Mouse (Mus musculus): ENCODE measurements around the gene Mindy2. TPM values are rescaled to one million over a fixed set of nuclear protein-coding genes. Genes with fewer than 3 reads are reported as not detected.

Mindy2 gene
- polyA plus RNA-seq, 1 experiment from 2014 or later: 19.0 TPM

DNA sequence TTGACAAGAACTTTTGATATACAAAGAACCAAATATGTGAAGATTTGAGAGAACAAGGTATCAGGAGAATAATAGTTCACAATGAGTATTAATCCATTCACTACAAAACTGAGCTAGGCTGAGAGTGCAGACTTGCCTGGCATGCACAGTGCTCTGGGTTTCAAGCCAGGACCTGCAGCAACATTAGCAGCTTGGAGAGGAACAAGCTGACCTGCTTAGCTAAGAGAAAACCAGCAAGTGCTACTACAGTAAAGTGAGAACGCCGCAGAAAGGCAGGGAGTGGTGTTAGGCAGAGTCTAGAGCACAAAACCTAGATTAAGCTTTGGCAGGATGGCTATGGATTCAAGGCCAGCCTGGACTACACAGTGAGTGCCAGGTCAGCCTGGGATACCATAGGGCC, 27.3 kb downstream of the Mindy2 start:
- H3K9me3 ChIP-seq: no peaks in the 10 kb centered on the region
- peaks cover 6% of the 10 kb centered on the region for H3K36me3 ChIP-seq
- no peak overlapping the region for H3K9ac ChIP-seq (replicated peaks)
- H3K4me2 ChIP-seq (replicated peaks): no peak overlapping the region
- 91% methylated on average over 2 of the region's 2 CpGs for WGBS
- no peak for ATAC-seq
- no peaks in the 10 kb centered on the region for H3K27me3 ChIP-seq
- no peak overlapping the region for H3K27ac ChIP-seq
- H3K4me3 ChIP-seq (replicated peaks): no peak overlapping the region
- H3K4me1 ChIP-seq (replicated peaks): no peaks in the 10 kb centered on the region

DNA sequence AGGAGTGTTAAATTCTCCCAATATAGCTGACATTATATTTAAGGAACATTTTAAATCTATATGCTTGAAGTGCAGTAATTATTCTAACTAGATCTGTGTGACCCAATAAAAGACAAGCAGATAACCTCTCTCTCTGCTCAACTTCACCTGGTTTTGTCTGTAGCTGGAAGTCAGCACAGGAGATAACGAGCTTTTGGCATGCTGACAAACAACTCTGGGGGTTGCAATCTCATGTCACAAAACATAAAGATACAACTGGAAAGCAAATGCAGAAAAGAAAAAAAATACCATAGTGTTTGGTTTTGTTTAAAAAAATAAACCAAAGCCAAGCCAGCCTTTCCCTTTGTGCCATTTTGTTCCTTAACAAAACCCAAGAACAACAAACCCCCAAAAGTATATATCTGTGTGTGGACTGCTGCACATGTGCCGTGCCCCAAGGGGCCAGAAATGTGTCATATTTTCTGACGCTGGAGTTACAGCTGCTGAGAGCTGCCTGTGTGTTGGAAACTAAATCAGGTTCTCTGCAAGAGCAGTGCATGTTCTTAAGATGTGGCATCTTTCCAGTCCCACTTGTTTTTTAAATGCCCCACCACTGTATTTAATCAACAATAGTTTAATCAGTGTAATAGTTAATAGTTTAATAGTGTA, 45.8 kb downstream of the Mindy2 start:
- Histone ChIP-seq H3K27me3 (no peaks in the 10 kb centered on the region), H3K9me3 (no peaks in the 10 kb centered on the region), H3K27ac (no peak overlapping the region), H3K9ac (replicated peaks) (no peak overlapping the region), H3K36me3 (peaks cover 27% of the 10 kb centered on the region), H3K4me3 (replicated peaks) (no peak overlapping the region), H3K4me1 (replicated peaks) (no peaks in the 10 kb centered on the region), H3K4me2 (replicated peaks) (no peak overlapping the region)
- ATAC-seq: no peak
- WGBS: 76% methylated on average over 3 of the region's 3 CpGs

DNA sequence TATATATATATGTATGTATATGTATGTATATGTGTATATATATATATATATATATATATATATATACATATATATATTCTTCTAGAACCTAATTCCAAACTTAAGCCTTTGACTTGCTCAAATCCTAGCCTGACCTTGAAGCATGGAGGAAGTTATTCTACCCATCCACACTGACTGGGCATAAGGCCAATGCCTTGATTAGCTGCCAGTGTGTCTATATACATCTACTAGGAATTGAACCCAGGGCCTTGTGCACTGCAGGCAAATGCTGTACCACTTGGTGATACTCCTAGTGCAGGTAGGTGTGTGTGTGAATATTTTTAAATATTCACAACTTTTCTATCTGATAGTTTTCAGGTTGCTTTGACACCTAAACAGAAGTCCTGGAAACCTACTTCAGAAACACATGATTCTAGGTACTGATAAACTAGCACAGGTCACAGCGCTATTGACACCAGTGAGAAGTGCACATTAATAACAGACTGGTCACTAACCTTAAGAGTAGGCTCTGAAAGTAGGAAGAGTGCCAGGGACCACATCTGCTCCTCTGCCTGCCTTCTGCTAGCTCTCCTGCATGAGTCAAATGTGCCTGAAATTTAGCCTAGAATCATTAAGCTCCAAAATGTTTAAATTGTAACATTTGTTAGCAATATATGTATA, 54.7 kb downstream of the Mindy2 start:
- peaks cover 38% of the 10 kb centered on the region for H3K36me3 ChIP-seq
- no peak overlapping the region for H3K27ac ChIP-seq
- H3K4me3 ChIP-seq (replicated peaks): no peak overlapping the region
- no peak for ATAC-seq
- H3K27me3 ChIP-seq: no peaks in the 10 kb centered on the region
- WGBS: 94% methylated on average over 1 of the region's 1 CpGs
- no peaks in the 10 kb centered on the region for H3K9me3 ChIP-seq
- H3K9ac ChIP-seq (replicated peaks): no peak overlapping the region
- H3K4me2 ChIP-seq (replicated peaks): no peak overlapping the region
- H3K4me1 ChIP-seq (replicated peaks): no peaks in the 10 kb centered on the region

DNA sequence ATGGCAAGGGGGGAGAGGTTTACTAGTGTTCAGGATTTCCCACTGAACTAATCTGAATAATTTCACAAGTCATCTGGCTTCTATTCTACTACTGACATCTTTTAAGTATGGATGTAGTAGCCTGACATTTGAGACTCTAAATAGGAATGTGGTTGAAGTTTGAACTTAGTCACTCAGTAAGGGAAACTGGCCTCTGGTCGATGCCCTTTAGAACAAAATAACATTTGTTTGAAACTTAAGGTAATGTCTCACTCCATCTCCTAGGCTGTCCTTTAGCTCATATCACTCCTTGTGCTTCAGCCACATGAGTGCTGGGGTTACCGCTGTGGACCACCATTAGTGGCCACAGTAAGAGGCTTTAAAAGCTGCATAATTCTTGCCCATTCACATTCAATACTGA, 58.7 kb downstream of the Mindy2 start:
- Histone ChIP-seq H3K27ac (no peak overlapping the region), H3K4me3 (replicated peaks) (no peak overlapping the region), H3K9me3 (no peaks in the 10 kb centered on the region), H3K9ac (replicated peaks) (no peak overlapping the region), H3K27me3 (no peaks in the 10 kb centered on the region), H3K36me3 (peaks cover 36% of the 10 kb centered on the region), H3K4me1 (replicated peaks) (no peaks in the 10 kb centered on the region), H3K4me2 (replicated peaks) (no peak overlapping the region)
- 98% methylated on average over 2 of the region's 2 CpGs for WGBS
- ATAC-seq: no peak

DNA sequence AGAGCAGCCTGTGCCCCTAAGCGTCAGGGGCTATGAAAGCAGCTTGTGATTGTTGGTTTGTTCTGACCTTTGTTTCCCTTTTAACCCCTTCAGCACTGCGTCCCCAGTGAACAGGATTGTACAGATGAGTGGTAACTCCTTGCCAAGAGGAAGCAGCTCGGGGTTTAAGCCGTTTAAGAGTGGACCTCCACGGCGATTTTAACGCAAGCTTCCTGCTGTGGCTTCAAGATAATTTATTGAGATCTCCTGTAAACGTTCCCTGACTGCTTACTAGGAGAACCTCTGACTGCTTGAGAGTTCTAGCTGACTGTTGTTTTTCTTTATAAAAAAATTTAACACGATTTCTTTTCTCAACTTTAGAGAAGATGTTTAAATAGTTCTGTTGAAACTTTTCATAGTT, 65.5 kb downstream of the Mindy2 start:
- H3K27me3 ChIP-seq: no peaks in the 10 kb centered on the region
- peaks cover 86% of the 10 kb centered on the region for H3K36me3 ChIP-seq
- H3K4me2 ChIP-seq (replicated peaks): no peak overlapping the region
- no peak overlapping the region for H3K4me3 ChIP-seq (replicated peaks)
- no peak overlapping the region for H3K27ac ChIP-seq
- H3K4me1 ChIP-seq (replicated peaks): no peaks in the 10 kb centered on the region
- H3K9me3 ChIP-seq: no peaks in the 10 kb centered on the region
- no peak overlapping the region for H3K9ac ChIP-seq (replicated peaks)
- WGBS: 79% methylated on average over 9 of the region's 9 CpGs
- no peak for ATAC-seq

DNA sequence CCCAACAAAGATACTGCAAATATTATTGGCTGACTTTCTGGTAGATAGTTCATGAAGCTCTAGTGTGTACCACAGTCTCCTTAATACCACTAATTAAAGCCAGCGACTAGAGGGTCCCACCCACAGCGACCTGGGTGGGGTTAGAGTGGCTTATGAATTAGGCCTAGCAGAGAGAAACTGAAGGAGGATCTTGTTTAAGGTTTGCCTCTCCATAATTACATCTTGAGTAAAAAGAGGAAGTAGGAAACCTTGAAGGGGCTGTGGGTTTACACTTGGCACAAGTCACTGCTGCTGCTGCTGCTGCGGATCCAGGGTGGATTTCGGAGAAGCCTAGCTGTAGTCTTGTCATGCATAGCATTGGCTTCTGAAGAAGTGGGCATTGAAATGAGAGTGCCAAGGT, 66.2 kb downstream of the Mindy2 start:
- Histone ChIP-seq H3K9ac (replicated peaks) (no peak overlapping the region), H3K4me2 (replicated peaks) (no peak overlapping the region), H3K27me3 (no peaks in the 10 kb centered on the region), H3K36me3 (peaks cover 87% of the 10 kb centered on the region), H3K4me3 (replicated peaks) (no peak overlapping the region), H3K4me1 (replicated peaks) (no peaks in the 10 kb centered on the region), H3K27ac (no peak overlapping the region), H3K9me3 (no peaks in the 10 kb centered on the region)
- no peak for ATAC-seq
- WGBS: 97% methylated on average over 4 of the region's 4 CpGs

DNA sequence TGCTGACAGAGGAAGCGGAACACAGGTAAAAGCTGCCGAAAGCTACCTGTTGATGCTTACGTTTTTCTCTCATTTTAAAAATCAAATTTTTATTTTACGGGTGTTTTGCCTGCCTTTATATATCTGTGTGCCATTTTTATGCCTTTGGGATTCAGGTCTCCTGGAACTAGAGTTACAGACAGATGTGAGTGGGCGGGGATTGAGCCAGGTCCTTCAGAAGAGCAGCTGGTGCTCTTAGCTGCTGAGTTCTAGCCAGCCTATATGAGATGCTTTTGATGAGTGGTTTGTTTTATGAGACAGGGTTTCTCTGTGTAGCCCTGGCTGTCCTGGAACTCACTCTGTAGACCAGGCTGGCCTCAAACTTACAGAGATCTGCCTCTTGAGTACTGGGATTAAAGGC, 69.8 kb downstream of the Mindy2 start:
- no peak overlapping the region for H3K4me3 ChIP-seq (replicated peaks)
- ATAC-seq: no peak
- H3K9me3 ChIP-seq: no peaks in the 10 kb centered on the region
- no peak overlapping the region for H3K9ac ChIP-seq (replicated peaks)
- no peaks in the 10 kb centered on the region for H3K4me1 ChIP-seq (replicated peaks)
- H3K4me2 ChIP-seq (replicated peaks): no peak overlapping the region
- H3K27me3 ChIP-seq: no peaks in the 10 kb centered on the region
- H3K36me3 ChIP-seq: peaks cover 82% of the 10 kb centered on the region
- H3K27ac ChIP-seq: no peak overlapping the region
- WGBS: 97% methylated on average over 5 of the region's 5 CpGs

DNA sequence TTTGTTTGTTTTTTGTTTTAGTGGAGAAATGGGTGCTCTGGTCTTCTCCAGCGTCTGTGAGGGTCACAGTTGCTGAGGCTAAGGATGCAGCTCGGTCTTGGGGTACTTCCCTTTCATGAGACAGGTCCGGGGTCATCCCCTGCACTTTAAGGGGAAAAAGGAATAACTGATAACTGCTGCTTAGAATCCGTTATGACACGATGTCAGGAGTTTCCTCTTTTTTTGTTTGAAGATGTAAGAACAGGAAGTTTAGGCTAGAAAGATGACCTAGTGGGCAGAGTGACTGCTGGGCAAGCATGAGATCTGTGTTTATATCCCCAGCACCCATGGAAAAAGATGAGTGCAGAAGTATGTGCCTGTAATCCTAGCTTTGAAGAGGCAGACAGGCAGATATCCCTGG, 71.8 kb downstream of the Mindy2 start:
- 93% methylated on average over 5 of the region's 5 CpGs for WGBS
- no peak for ATAC-seq
- no peaks in the 10 kb centered on the region for H3K27me3 ChIP-seq
- no peak overlapping the region for H3K27ac ChIP-seq
- no peaks in the 10 kb centered on the region for H3K4me1 ChIP-seq (replicated peaks)
- no peak overlapping the region for H3K4me3 ChIP-seq (replicated peaks)
- H3K36me3 ChIP-seq: peaks cover 81% of the 10 kb centered on the region
- no peak overlapping the region for H3K9ac ChIP-seq (replicated peaks)
- no peak overlapping the region for H3K4me2 ChIP-seq (replicated peaks)
- no peaks in the 10 kb centered on the region for H3K9me3 ChIP-seq

DNA sequence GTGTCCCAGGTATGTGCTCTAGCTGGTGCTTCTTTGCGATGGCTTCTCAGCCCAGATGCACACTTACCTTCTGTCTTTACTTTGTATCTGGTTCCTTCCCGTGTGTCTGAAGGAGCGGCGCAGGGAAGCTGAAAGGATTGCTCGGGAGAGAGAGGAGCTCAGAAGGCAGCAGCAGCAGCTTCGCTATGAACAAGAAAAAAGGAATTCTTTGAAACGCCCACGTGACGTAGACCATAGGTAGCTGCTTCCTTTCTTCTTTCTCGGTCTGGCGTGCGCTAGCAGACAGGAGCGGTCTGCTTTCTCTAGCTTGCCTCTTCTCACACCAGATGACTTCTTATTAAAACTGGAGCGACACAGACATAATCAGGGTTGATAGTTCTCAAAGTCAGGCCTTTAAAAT, 72.3 kb downstream of the Mindy2 start:
- no peaks in the 10 kb centered on the region for H3K9me3 ChIP-seq
- H3K27ac ChIP-seq: no peak overlapping the region
- H3K36me3 ChIP-seq: peaks cover 81% of the 10 kb centered on the region
- H3K27me3 ChIP-seq: no peaks in the 10 kb centered on the region
- no peak for ATAC-seq
- no peak overlapping the region for H3K9ac ChIP-seq (replicated peaks)
- 86% methylated on average over 14 of the region's 14 CpGs for WGBS
- no peaks in the 10 kb centered on the region for H3K4me1 ChIP-seq (replicated peaks)
- H3K4me3 ChIP-seq (replicated peaks): no peak overlapping the region
- no peak overlapping the region for H3K4me2 ChIP-seq (replicated peaks)

DNA sequence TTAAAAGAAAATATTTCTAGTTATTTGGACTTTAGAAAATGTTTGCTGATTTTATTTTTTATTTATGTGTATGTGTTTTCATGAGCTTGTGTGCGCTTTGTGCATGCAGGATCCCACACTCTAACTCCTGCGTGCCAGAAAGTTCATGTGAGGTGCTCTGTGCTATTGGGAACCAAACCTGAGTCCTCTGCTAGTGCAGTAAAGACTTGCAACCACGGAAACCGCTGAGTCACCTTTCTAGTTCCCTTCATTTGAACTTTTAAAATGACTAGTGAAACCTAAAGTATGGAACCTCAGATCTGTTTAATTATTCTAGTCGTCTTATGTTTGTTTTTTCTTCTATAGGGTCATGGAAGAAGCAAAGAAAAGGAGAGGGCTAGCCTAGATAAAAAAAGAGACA, 76.0 kb downstream of the Mindy2 start:
- H3K4me2 ChIP-seq (replicated peaks): no peak overlapping the region
- ATAC-seq: no peak
- H3K27ac ChIP-seq: no peak overlapping the region
- H3K9me3 ChIP-seq: no peaks in the 10 kb centered on the region
- peaks cover 66% of the 10 kb centered on the region for H3K36me3 ChIP-seq
- H3K9ac ChIP-seq (replicated peaks): no peak overlapping the region
- no peaks in the 10 kb centered on the region for H3K4me1 ChIP-seq (replicated peaks)
- WGBS: 92% methylated on average over 5 of the region's 5 CpGs
- no peaks in the 10 kb centered on the region for H3K27me3 ChIP-seq
- H3K4me3 ChIP-seq (replicated peaks): no peak overlapping the region

DNA sequence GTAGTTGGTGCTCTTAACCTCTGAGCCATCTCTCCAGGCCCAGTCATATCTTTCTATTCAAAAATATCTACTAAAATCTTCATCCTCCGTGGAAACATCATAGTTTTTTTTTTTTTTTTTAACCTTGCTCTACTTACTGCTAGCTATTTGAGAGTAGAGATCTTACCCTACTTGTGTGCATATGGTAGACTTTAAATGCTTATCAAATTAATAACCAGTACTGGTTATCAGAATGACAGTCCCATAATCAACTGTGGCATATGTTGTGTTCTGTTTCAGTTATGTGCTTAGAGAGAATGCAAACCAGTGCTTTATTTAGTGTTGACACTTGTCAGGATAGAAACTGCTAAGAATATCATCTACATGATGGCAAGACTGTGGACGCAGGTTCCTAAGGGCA, 78.9 kb downstream of the Mindy2 start:
- WGBS: 99% methylated on average over 2 of the region's 2 CpGs

DNA sequence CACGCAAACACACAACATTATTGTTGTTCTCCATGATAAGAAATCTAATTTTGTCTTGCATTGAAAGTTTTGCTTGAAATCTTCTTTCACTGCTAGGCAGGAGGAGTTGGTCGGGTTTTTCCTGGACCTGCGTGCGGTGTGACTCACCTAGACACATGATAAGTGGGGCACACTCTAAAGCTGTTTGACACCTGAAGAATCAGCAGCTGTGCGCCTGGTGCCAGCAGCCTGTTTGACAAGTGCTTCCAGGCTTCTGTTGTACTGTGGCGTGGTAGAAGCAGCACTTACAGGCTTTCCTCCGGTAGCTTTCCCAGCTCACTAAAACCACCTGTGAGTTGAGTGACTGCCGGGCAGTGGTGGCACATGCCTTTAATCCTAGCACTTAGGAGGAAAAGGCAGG, 86.6 kb downstream of the Mindy2 start:
- H3K4me1 ChIP-seq (replicated peaks): no peaks in the 10 kb centered on the region
- no peak overlapping the region for H3K27ac ChIP-seq
- H3K4me2 ChIP-seq (replicated peaks): no peak overlapping the region
- peaks cover 25% of the 10 kb centered on the region for H3K36me3 ChIP-seq
- H3K9ac ChIP-seq (replicated peaks): no peak overlapping the region
- no peak overlapping the region for H3K4me3 ChIP-seq (replicated peaks)
- WGBS: 96% methylated on average over 8 of the region's 8 CpGs
- H3K27me3 ChIP-seq: no peaks in the 10 kb centered on the region
- no peaks in the 10 kb centered on the region for H3K9me3 ChIP-seq
- no peak for ATAC-seq

More for the DNA sequence above, 78.9 kb downstream of the Mindy2 start:
- no peak overlapping the region for H3K4me3 ChIP-seq (replicated peaks)
- ATAC-seq: no peak
- no peaks in the 10 kb centered on the region for H3K9me3 ChIP-seq
- H3K4me2 ChIP-seq (replicated peaks): no peak overlapping the region
- no peak overlapping the region for H3K27ac ChIP-seq
- H3K4me1 ChIP-seq (replicated peaks): no peaks in the 10 kb centered on the region
- no peaks in the 10 kb centered on the region for H3K27me3 ChIP-seq
- H3K9ac ChIP-seq (replicated peaks): no peak overlapping the region
- H3K36me3 ChIP-seq: peaks cover 63% of the 10 kb centered on the region

DNA sequence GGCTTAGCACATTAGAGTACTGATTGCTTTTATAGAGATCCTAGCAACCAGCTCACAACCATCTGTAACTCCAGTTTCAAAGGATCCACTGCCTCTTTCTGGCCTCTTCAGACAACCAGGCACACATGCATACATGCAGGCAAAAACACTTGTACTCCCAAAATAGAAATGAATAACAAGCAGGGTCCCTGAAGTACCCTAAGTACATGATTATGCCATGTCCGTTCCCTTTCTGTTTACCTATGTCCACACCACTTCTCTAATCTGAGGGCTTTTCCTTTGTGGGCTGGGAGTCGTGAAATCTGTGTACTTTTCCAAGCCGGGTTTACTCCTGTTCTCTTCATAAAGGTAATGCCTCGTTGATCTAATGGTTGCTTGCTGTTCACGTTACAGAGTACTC, 89.3 kb downstream of the Mindy2 start:
- H3K36me3 ChIP-seq: peaks cover 14% of the 10 kb centered on the region
- H3K9ac ChIP-seq (replicated peaks): no peak overlapping the region
- ATAC-seq: no peak
- H3K9me3 ChIP-seq: no peaks in the 10 kb centered on the region
- 79% methylated on average over 5 of the region's 5 CpGs for WGBS
- H3K27ac ChIP-seq: no peak overlapping the region
- no peak overlapping the region for H3K4me3 ChIP-seq (replicated peaks)
- H3K4me2 ChIP-seq (replicated peaks): no peak overlapping the region
- H3K27me3 ChIP-seq: no peaks in the 10 kb centered on the region
- H3K4me1 ChIP-seq (replicated peaks): no peaks in the 10 kb centered on the region

All from midbrain, embryonic 13.5 days (tissue).